Mouse (Mus musculus) right cerebral cortex, postnatal 36 days (tissue): Measurements from ENCODE around the gene Mvb12b.

Experiments used
- DNase-seq, 2 experiments: peaks; one replicate each; pipeline ENCODE4 v3.0.0; 2022; ENCODE audit warnings: low spot score in 2 of 2, mixed read lengths in 1 of 2

Mvb12b gene

DNA sequence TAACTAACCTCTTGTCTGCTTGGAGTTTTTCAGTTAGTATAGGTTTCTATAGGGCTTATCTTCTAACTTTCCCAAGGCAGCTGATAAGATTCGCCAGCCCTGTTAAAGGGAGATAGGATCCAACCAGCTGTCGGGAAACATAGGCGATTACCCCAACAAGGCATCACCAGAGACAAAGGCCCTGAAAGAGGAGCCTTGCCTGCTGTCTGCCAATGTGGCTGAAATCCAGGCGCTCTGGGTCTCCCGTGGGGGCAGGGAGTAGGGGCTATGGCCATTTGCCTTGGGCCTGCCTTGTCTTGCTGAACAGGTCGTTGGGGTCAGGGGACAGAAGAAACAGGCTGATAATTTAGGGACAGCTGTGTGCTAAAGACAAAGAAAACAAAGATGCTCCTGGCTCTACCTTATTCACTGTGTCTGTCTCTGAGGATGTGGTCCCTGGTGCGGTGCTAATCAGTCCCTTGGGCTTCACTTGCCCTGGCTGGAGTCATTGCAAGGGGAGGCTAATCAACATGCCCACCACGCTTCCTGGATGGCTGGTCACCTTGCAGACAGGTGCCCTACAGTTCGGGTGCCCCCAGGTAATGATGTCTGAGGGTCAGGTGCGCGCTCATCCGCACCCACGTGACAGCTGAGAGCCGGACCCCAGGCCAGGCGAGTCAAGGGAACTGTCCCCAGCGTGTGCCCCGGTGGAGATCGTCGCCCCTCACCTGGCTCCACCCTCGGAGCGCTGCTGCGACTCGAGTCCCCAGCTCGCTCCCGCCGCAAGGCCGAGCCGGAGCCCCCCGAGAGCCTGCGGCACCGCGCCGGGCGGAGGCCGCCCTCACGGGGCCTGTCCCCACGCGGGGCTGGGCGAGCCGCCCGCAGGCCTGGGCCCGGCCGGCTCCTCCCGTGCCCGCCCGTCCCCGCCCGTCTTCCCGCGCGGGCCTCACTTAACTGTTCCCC, 1.1 kb downstream of the Mvb12b start:
- peak; percentile 18 to 31 for DNase-seq

DNA sequence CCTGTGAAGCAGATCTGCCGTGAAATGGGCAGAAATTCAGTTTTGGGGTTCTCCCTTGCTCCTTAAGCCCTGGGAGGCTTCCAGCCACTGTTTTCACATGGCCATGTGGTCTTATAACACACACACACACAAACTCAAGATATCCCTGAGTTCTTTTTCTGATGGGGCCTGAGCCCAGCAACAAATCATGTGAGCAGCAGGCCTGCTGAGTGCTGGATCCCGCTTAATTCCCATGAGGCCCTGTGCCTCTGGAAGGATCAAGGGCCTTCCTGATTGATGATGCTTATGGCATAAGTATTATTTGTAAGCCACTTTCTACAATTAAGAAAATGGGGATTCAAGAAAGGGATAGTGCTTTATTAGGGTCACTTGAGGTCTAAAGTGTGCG, 2.5 kb downstream of the Mvb12b start:
- DNase-seq = no peak

DNA sequence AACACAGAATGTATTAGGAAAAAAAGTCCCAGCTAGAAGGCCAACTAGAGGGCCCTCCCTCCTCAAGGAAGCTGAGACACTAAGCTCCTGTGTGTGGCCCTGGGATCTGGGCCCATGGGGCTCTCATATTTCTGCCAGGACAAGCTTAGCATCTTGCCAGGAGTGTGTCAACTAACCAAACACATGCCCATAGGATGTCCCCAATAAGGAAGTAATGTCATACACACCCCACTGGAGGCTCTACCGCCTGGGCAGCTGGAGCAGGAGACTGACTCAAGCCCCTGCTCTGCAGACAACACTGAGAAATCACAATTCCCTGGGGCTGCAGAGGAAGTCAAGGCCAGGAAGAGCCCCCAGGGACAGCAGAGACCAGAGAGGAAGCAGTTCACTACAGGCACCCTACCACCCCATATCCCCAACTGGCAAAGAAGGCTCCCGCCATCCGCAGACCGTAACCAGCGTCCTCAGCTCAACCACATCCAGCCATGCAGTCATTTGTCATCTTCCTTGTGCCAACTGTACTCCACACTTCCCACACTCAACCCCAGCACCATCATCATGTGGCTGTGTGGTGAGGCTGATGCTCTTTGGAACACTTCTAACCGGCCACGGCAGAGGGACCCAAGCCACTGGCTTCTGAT, 3.0 kb downstream of the Mvb12b start:
- peak; percentile 13 to 26 for DNase-seq

DNA sequence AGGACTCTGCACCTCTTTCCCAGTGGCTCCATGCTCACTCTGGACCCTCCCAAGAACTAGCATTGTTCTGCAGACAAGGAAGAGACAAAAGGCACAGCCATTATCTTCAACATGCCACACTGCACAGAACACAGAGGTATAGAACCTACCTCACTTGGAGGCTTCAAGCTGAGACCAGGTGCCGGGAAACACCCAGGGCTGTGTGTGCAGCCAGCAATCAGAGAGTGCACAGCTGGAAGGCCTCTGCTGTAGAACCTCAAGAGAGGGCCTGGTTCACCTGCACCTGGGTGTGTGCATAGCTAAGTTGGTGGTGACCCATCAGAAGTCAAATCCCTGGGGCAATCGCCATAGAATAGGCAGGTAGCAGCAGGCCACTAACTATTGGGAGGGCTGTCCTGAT, 8.5 kb downstream of the Mvb12b start:
- no peak for DNase-seq

DNA sequence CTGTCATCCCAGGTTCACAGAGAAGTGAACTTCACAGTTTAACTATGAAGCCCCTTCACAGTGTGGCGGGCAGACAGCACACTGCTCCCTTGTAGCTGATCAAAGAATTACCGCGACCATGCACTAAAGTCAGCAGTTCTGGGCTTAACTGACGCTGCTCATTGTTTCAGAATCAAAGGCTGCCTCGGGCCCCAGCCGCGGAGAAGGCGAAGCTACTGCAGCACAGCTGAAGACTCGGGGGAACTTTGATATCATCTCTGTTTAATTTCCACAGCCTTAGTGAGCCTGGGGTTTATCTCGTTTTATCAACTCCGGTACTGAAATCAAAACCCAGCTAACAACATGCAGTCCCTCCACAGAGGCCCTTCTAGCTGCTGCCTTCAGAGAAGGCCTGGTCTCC, 9.3 kb downstream of the Mvb12b start:
- no peak for DNase-seq

DNA sequence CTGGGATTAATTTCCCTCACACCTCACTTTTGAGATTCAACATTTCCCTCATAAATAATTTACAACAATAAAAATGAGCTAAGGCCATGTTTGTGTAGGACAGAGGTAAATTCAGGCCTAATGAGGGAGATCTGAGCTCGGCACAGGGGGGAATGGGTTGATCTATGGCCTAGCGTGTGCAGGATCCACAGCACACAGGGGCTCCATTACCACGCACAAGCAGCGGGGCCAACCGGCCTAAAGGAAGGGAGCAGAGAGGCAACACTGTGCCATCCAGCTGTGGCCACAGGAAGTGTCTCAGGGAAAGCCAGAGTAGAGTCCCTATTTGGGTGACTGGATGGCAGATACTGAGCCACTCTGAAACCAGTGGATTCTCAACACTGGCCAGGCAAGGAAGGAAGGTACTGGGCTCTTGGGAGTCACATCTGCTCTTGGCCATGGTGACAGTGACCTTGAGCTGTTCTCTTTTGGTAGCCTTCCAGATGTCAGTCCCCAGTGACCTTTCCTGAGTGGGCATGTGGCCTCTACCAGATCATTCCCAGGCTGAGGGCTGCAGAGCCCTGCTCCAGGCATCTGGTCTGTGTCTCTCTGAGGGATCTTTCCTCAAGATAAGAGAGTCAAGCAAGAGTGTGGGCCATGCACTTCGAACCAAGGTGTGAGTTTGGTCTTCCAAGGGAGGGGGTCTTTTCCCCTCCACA, 9.9 kb downstream of the Mvb12b start:
- DNase-seq = no peak

DNA sequence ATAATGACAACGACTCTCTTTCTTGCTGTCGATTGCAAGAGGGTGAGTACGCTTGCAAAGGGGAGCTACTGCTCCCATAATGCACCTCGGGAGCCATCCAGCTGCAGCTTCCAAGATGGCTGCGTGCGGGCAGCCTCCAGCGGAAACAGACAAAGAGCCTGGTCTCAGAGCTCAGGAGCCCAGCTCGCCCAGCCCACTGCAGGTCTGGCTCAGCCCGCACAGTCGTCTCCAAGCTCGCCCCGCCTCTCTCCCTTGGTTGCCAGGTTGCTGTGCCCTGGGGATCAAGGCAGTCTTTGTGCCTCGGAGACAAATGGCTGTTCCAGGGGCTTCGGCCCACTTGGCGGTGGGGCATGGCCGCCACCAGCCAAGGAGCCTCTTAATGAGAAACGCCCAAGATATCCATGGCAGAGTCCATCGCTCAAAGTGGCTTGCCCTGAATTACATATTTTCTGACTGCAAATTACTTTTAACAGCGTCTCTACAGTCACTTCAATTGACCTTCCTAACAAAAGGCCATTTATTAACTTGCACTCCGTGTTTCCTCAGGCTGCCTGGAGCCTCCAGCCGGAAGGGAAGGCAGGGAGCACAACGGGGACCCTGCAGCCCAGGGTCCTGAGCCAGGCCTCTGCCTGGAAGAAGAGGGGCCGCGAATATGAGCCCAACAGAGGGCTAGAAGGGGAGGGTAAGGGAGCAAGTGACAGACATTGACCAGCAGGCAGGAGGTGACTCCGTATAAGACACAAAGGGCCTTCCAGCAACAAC, 11.0 kb downstream of the Mvb12b start:
- peak; percentile 75 to 80 for DNase-seq

DNA sequence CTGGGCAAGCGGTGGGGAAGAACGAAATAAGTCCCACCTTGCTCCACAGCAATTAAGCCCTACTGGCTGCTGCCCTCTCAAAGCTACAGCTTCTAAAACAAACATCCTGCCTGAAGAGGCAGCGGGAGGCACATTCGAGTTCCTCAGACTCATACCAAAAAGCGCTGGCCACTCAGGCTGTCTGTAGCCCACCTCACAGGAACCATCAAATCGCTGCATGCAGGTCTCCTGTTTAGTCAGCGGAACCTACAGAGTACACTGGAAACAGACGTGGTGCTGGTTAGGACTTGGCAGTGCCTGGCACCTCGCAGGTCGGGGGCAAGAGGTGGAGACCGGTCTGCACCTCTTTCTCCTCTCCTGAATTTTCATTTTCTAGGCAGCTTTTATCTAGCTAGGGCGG, 12.2 kb downstream of the Mvb12b start:
- no peak for DNase-seq

DNA sequence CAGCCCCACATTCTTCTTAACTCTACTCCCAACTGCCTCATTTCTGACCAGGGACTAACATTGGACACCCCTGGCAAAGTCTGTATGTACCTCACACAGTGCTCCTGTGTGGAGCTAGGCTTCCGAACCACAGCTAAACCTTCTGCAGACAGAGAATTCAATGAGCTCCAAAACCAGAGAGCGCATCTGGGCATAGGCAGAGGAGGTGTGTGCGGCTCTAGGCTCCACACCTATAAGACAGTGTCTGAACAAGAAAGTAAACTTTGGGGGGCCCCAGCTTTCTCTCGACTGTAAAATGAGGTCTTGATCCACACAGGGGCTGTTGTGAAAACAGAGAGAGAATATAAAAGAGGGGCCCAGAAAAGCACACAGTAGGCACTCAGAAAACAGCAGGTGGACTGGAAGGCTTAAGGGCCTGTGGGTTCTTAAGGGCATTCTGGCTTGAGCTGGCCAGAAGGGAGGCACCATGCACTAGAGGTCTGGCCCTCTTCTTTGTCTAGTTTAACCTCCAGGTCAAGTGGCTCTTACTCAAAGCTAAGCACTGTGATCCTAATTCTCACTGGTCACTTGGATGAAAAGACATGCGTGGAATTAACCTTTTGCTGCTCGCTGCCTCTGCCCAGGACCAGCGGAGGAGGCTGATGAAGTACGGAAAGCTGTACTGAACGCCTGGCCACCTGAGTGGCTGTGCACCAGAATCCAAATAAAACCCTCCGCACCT, 12.7 kb downstream of the Mvb12b start:
- no peak for DNase-seq

DNA sequence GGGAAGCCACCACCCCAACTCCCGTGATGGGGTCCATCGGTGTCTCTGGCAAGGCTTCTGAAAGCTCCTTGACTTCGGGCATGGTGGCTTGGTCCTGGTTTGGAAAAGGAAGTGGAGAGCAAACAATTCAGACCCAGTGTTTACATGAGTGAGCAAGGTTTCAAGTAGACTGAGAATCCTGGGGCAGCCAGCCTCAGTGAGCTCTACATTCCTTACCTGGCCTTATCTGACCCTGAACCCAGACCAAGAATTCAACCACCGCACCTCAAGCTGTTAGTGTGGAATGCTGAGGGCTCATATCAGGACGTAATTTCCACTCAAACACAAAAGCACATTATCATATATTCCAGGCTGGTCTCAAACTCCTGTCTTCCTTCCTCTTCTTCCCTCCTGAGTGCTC, 13.4 kb downstream of the Mvb12b start:
- no peak for DNase-seq

DNA sequence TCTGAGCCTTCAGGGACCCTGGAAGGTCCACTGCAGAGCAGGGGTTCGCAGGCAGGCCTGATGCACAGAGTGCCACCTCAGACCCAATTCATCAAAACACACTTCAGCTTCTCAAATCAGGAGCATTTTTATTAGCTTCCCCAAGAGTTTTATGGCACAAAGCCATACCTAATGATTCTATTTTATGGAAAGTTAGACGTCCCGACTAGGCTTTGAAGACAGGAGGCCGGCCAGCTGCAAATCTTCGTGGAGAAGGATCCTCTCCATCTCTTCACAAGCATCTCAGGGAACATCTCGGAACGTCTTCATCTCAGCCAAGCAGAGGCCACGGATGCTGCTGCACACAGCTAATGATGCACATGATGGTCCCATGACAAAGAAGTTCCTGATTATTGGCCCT, 14.2 kb downstream of the Mvb12b start:
- no peak for DNase-seq

DNA sequence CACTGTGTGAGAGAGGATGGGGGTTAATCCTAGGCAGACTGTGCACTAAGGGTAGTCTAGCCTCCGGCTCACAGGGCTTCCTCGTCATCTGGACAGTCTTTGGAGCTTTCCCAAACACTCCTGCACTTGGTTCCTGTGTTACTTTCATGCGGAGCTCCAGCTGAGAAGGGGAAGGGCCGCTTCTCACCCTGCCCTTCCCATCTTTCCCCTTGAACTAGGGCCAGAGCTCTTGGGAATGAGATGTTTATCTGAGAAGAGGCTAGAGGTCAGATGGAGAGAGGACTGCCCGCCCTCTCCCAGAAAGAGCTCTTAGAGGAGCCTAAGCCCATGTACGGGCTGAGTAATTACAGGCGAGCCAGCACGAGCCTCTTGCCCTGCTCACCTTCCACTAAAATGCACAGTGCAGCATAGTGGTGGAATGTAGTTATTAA, 14.9 kb downstream of the Mvb12b start:
- no peak for DNase-seq

DNA sequence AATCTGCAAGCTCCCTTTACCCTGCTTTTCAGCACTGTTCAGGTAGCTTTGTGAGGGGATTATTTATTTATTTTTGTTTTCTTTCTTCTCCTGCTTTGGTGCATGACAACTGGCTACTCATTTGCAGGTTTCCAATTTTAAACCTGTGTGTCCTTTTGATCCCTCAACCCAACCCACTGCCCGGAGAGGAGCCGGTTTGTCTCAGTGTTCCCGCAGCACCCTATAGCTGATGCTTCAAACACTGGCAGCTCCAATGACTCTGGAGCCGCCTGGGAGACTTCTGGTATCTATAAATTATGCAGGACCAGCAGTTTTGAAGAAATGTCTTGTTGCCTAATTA, 16.6 kb downstream of the Mvb12b start:
- no peak for DNase-seq

DNA sequence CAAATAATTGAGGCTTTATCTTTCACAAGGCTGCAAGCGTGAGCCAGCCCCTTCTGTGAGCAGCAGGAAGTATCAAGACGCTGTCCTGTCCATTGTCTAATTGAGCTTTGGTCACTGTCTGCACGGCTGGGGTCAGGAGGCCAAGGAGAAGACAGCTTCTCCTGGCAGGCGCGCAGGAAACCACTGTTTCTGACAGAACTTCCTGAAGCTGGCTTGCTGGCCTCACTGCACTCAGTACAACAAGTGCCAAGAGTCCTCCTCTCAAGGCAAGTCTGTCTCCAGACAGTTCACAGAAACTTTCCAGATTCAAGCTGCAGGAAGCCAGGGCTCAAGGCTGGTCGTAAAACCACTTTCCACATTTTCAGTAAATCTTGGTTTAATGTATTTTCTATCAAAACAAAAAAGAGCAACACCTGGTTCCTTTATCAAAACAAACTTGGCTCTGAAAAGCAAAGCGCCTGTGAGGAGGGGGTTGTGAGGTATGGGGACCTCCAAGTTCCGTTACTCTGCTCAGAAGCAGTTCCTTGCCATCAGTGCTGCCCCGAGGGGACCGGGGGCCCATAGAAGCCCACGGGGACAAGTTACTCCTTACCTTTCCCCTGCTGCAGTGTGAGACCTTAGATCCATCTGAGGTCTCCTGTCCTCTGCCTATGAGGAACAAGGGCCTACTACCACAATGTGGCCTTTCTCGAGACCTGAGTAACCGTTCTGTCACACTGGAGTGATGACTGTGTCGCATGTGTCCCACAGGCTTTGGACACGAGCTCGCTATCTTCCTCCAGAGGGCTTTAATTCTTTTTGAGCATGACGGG, 17.2 kb downstream of the Mvb12b start:
- peak in 1 of 2 experiments; percentile 32 for DNase-seq

DNA sequence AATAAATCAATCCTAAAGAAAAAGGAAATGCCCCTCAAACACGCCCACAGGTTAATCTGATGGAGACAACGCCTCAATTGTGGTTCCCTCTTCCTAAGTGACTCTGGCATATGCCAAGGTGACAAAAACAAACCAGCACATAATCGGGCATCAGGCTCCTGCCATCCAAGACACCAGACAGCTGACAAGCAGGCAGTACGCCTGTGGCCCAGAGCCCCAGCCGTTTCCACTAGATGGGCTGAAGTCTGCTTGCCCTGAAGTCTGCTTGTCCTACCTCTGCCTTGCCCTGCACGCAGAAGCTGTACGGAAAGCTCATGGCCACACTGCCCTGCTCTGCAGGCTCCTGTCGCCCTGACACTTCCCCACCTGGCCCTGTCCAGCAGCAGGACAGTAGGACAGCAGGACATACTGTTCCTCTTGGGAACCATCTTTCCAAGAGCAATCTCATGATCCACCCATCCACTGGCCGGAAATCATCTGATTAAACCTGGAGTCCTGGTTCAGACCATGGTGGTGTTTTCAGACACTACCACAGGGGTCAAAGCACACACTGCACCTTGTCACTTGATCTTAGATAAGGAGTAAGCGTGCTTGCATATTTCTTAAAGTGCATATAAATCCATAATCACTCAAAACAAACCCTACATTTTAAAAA, 17.9 kb downstream of the Mvb12b start:
- DNase-seq = no peak

DNA sequence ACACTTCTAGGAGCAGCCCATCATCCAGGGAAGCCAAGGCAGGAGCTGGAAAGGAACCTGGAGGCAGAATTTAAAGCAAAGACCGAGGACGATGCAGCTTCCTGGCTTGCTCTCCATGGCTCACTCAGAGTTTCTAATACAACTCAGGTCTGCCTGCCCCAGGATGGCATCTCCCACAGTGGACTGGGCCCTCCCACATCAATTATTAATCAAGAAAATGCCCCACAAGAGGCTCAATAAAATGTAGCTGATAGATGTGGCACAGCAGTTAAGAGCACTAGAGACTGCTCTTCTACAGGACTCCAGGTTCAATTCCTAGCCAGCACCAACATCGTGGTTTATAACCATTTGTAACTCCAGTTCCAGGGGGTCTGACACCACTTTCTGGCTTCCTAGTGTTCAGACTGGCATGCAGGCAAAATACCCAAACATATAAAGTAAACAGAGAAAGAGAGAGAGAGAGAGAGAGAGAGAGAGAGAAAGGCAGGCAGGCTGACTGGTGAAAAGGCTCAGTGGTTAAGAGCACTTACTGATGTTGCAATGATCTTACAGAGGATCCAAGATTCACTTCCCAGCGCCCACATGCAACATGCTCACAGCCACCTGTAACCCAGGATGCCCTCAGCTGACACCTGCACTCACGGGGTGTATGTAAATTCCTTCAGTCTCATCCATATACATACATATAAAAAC, 18.6 kb downstream of the Mvb12b start:
- DNase-seq = no peak

DNA sequence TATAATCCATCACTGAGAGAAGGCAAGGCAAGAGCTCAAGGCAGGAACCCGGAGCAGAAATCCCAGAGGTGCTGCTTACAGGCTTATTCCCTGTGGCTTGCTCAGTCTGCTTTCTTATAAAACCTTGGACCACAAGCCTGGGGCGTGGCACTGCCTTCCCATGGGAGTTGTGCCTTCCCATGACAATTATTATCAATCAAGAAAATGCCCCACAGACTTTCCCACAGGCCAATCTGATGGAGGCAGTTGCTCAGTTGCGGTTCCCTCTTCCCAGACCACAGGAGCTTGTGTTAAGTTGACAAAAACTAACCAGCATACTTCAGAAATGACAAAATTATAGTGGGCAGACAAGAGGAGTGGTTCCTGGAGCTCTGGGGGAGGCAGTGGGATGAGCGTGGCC, 19.4 kb downstream of the Mvb12b start:
- DNase-seq = no peak

DNA sequence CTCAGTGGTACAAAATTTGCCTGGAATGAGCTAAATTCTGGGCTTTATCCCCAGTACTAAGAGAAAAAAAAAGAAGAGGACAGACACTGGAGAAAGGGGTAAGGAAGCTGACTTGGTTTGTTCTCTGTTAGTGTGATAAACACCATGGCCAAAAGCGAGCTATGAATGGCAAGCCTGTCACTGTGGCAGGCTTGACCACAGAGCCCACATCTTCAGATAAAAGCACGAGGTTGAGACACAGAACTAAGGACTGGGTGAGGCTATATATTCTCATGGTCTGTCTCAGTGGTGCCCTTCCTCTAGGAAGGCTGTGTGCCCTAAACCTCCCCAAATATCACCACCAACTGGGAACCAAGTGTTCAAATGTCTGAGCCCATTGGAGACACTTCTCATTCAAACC, 31.0 kb downstream of the Mvb12b start:
- no peak for DNase-seq
